8 mouse cellular contexts compared by ENCODE assay signal in the genomic region with DNA sequence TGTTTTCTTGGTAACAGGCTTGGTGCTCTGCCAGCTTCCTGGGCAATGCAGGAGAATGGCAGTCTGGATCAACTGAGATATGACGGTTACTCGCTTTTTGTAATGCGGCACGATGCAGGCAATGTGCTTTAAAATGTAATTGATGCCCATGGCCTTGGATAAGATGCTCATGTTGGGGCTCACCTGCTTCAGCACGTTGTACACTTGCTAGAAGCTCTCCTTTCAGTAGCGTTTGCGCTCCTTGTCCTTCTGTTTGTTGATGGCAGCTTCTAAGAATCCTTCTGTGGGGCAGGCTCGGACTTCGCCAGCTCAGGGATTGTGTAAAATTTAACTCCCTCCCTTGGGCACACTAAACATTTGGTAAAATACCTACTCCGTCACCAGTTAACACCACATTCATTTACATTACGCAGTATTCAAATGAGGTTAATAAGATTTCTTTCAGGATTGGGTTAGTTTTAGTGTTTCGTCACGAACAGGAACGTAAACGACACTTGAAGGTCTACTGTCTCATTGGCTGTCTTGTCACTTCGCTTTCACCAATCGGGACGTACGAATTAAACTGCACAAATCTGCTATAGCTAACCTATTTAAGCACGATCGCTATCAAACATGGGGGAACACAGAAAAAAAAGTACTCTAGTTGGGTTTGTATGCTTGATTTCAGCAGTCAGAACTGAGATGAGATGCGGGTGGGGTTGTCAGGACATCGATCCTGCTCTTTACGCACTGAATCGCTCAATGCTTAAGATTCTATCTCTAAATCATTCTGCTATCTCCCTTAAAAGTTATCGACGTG. TPM values are rescaled to one million over a fixed set of nuclear protein-coding genes. Genes with fewer than 3 reads are reported as not detected.
DNase-seq lines count a peak whose midpoint lies in the region; ATAC-seq and TF ChIP-seq lines count a peak whose summit lies in the region.

Gene Hist1h2be (minus strand): TSS at position 392 of the 799 bp plus-strand sequence.

- no peaks in the 10 kb centered on the region for H3K27me3 ChIP-seq in forebrain, embryonic 13.5 days
- H3K27me3 ChIP-seq in heart, postnatal 0 days (ENCODE audit: control insufficient read depth, insufficient read depth, low read length) = no peaks in the 10 kb centered on the region
- peaks cover 3% of the 10 kb centered on the region for H3K27me3 ChIP-seq in liver, embryonic 14.5 days (ENCODE audit: control insufficient read depth, insufficient read depth, low read length)
- no peaks in the 10 kb centered on the region for H3K27me3 ChIP-seq in stomach, embryonic 15.5 days (replicated peaks)

- TF ChIP-seq CTCF in heart, postnatal 0 days (IDR thresholded peaks at IDR 0.05; ENCODE audit: low read depth) = no peak
- TF ChIP-seq CTCF in liver, embryonic 14.5 days (IDR thresholded peaks at IDR 0.05; ENCODE audit: low read depth) = no peak

- H3K27ac ChIP-seq in forebrain, embryonic 13.5 days = peak within 1 kb of the TSS; percentile 98
- H3K27ac ChIP-seq in heart, postnatal 0 days (ENCODE audit: low read depth) = peak within 1 kb of the TSS; percentile 93
- H3K27ac ChIP-seq in liver, embryonic 14.5 days = peak within 1 kb of the TSS; percentile 99
- H3K27ac ChIP-seq in stomach, embryonic 15.5 days = peak within 1 kb of the TSS; percentile 98

- H3K36me3 ChIP-seq in forebrain, embryonic 13.5 days (ENCODE audit: poor library complexity, severe bottlenecking) = no peaks in the 10 kb centered on the region
- H3K36me3 ChIP-seq in heart, postnatal 0 days (replicated peaks; ENCODE audit: control insufficient read depth, insufficient read depth, low read length) = no peaks in the 10 kb centered on the region
- no peaks in the 10 kb centered on the region for H3K36me3 ChIP-seq in liver, embryonic 14.5 days (replicated peaks; ENCODE audit: control insufficient read depth, insufficient read depth, low read depth)
- H3K36me3 ChIP-seq in stomach, embryonic 15.5 days = no peaks in the 10 kb centered on the region

- no peak for TF ChIP-seq EP300 in heart, postnatal 0 days (IDR thresholded peaks at IDR 0.05; ENCODE audit: low read depth)
- TF ChIP-seq EP300 in liver, embryonic 14.5 days (IDR thresholded peaks at IDR 0.05; ENCODE audit: low read depth) = peak; percentile 12; the same call in 1 of the 2 replicates

- no peaks in the 10 kb centered on the region for H3K9me3 ChIP-seq in forebrain, embryonic 13.5 days (replicated peaks)
- H3K9me3 ChIP-seq in heart, postnatal 0 days (replicated peaks; ENCODE audit: control insufficient read depth, low read length) = no peaks in the 10 kb centered on the region
- H3K9me3 ChIP-seq in liver, embryonic 14.5 days (ENCODE audit: control insufficient read depth, low read length) = no peaks in the 10 kb centered on the region
- no peaks in the 10 kb centered on the region for H3K9me3 ChIP-seq in stomach, embryonic 15.5 days

- peaks cover 21% of the 10 kb centered on the region for H3K4me1 ChIP-seq in forebrain, embryonic 13.5 days
- H3K4me1 ChIP-seq in heart, postnatal 0 days (ENCODE audit: control insufficient read depth, insufficient read depth) = peaks cover 7% of the 10 kb centered on the region; the same call in 1 of the 2 replicates
- peaks cover 12 to 16% of the 10 kb centered on the region in 2 experiments for H3K4me1 ChIP-seq in liver, embryonic 14.5 days (replicated peaks; ENCODE audit: control insufficient read depth in 2 of 2, insufficient read depth in 2 of 2, low read length in 1 of 2)
- H3K4me1 ChIP-seq in stomach, embryonic 15.5 days = peaks cover 6% of the 10 kb centered on the region; the same call in 1 of the 2 replicates

- under 1% methylated on average over 27 of the region's 27 CpGs for WGBS in forebrain, embryonic 13.5 days
- under 1% methylated on average over 27 of the region's 27 CpGs for WGBS in heart, postnatal 0 days
- WGBS in liver, embryonic 14.5 days (ENCODE audit: insufficient replicate concordance) = under 1% methylated on average over 27 of the region's 27 CpGs
- WGBS in stomach, embryonic 15.5 days = under 1% methylated on average over 27 of the region's 27 CpGs

- peak within 1 kb of the TSS; percentile 97 for H3K9ac ChIP-seq in forebrain, embryonic 13.5 days
- H3K9ac ChIP-seq in heart, postnatal 0 days (replicated peaks; ENCODE audit: low read depth, low read length) = peak within 1 kb of the TSS; percentile 86
- H3K9ac ChIP-seq in liver, embryonic 14.5 days (replicated peaks) = peak within 1 kb of the TSS; percentile 98
- peak within 1 kb of the TSS; percentile 91 for H3K9ac ChIP-seq in stomach, embryonic 15.5 days

- peak within 1 kb of the TSS; percentile 68 for H3K4me3 ChIP-seq in forebrain, embryonic 13.5 days
- peak within 1 kb of the TSS; percentile 59 for H3K4me3 ChIP-seq in heart, postnatal 0 days (ENCODE audit: low read depth, low read length)
- peak within 1 kb of the TSS; percentile 71 to 90 for H3K4me3 ChIP-seq in liver, embryonic 14.5 days (ENCODE audit: insufficient read depth in 1 of 2, low read depth in 2 of 2, low read length in 2 of 2)
- peak within 1 kb of the TSS; percentile 64 for H3K4me3 ChIP-seq in stomach, embryonic 15.5 days (replicated peaks)

- DNase-seq in ES-CJ7 (ENCODE audit: low read depth, low spot score) = peak; percentile 97
- peak; percentile 95 for DNase-seq in heart, postnatal 0 days (ENCODE audit: low spot score)
- peak; percentile 73 to 88 for DNase-seq in kidney, postnatal 36 days
- peak; percentile 90 to 96 (median 93) for DNase-seq in liver, embryonic 14.5 days (ENCODE audit: low read depth in 3 of 3, low spot score in 3 of 3)
- DNase-seq in neural tube, embryonic 10.5 days (ENCODE audit: extremely low spot score, low spot score) = peak; percentile 73

- peak; percentile 93 for ATAC-seq in cerebellum, adult (ENCODE audit: insufficient number of reproducible peaks, low FRiP score, low TSS enrichment)
- peak; percentile 92 for ATAC-seq in forebrain, embryonic 13.5 days
- ATAC-seq in heart, postnatal 0 days (ENCODE audit: insufficient read depth, low read depth) = peak; percentile 74
- peak; percentile 71 for ATAC-seq in liver, embryonic 14.5 days (ENCODE audit: insufficient read depth)
- peak; percentile 81 for ATAC-seq in stomach, embryonic 15.5 days (ENCODE audit: insufficient read depth, low FRiP score, low read depth)

- peak within 1 kb of the TSS; percentile 91 for H3K4me2 ChIP-seq in forebrain, embryonic 13.5 days
- peak within 1 kb of the TSS; percentile 87 for H3K4me2 ChIP-seq in heart, postnatal 0 days (ENCODE audit: low read depth, low read length)
- peak within 1 kb of the TSS; percentile 95 for H3K4me2 ChIP-seq in liver, embryonic 14.5 days (ENCODE audit: low read depth)
- H3K4me2 ChIP-seq in stomach, embryonic 15.5 days = peak within 1 kb of the TSS; percentile 85

RNA-seq across cellular contexts. Expression of gene Hist1h2be, which starts in this region (rescaled TPM):
- 2.6 and 2.9 TPM in 2 replicates for polyA plus RNA-seq in forebrain, embryonic 13.5 days (2015; fragmentation: Nextera tagmentation; extraction: Ambion mirVana)
- total RNA-seq in heart, postnatal 0 days (2014; rRNA removed; ENCODE audit: low replicate concordance) = 253 and 309 TPM in 2 replicates
- 0.82 and 1.2 TPM in 2 replicates for polyA plus RNA-seq in heart, postnatal 0 days (2015; fragmentation: Nextera tagmentation; extraction: Ambion mirVana)
- polyA plus RNA-seq in liver, embryonic 14.5 days (2012; rRNA removed) = 2.8 and 3.3 TPM in 2 replicates
- polyA plus RNA-seq in liver, embryonic 14.5 days (2014; fragmentation: Nextera tagmentation; extraction: Ambion mirVana) = 0.95 and 1.3 TPM in 2 replicates
- 2.9 TPM in 2 replicates for polyA plus RNA-seq in stomach, embryonic 15.5 days (2015; fragmentation: Nextera tagmentation; extraction: Ambion mirVana)

Comparison
In these comparisons a context has a peak if more than half of its experiments do, and no peak if none do; other contexts are left out.
1. Peak in every context shown above with its lines: DNase-seq, ATAC-seq, H3K4me3 ChIP-seq and H3K27ac ChIP-seq.